Mouse (Mus musculus): Measurements from ENCODE around the gene Arl4a. TPM values are rescaled to one million over a fixed set of nuclear protein-coding genes. Genes with fewer than 3 reads are reported as not detected.

The Arl4a gene
- total and polyA plus RNA-seq, 2 experiments from 2014 or later = 67.4 to 129 TPM

DNA sequence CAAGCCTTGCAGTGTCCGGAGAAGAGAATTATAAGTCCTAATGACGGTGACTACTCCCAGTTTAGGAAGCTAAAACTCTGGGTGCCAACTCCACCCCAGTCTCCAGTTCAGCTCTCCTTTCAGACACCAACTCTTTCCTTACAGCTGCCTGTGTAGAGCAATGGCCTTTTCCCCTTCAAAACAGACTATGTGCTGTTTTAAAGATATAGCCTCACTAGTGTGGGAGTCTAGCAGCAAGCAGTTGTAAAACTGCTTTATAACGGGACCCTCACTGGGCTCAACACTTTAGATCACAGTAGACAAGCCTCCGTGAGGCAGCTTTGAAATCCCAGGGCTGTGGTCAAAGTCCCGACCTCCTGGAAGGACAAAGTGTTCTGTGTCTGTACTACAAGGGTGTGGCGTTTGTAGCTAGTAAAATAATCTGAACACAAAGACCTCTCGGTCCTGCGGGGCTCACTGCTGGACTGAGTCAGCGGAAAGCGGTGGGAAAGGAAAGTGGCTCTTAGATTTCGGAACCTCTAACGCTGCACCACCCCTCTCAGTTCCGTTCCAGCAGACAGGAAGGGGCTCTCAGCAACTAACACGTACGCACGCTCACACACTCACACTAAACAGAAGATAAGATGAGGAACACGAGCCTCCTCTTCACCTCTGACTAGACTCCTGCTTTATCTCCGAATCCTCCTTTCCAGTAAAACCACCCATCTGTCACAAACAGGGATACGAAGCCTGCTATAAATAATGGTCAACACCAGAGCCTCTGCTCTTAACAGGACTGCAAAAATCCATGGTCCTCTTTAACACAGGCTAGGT is 21.0 kb downstream of the Arl4a start:
- Histone ChIP-seq H3K27ac (ENCODE audit: low read depth, low read length) (peak overlapping the region; percentile 13), H3K4me2 (ENCODE audit: low read depth, low read length, poor library complexity, severe bottlenecking) (peak overlapping the region; percentile 42), H3K9ac (replicated peaks; ENCODE audit: low read length, poor library complexity, severe bottlenecking) (no peak overlapping the region), H3K4me1 (ENCODE audit: insufficient read depth, low read length) (no peaks in the 10 kb centered on the region), H3K36me3 (ENCODE audit: insufficient read depth, low read length) (no peaks in the 10 kb centered on the region), H3K9me3 (ENCODE audit: low read length) (no peaks in the 10 kb centered on the region), H3K27me3 (ENCODE audit: insufficient read depth, low read length) (no peaks in the 10 kb centered on the region), H3K4me3 (ENCODE audit: low read depth, low read length) (peak overlapping the region; percentile 14)
- TF ChIP-seq CTCF (IDR thresholded peaks at IDR 0.05) = no peak
- peak; percentile 71 for ATAC-seq (ENCODE audit: low FRiP score)
- WGBS = 33% methylated on average over 19 of the region's 19 CpGs
- DNase-seq (ENCODE audit: low spot score) = peak; percentile 48

DNA sequence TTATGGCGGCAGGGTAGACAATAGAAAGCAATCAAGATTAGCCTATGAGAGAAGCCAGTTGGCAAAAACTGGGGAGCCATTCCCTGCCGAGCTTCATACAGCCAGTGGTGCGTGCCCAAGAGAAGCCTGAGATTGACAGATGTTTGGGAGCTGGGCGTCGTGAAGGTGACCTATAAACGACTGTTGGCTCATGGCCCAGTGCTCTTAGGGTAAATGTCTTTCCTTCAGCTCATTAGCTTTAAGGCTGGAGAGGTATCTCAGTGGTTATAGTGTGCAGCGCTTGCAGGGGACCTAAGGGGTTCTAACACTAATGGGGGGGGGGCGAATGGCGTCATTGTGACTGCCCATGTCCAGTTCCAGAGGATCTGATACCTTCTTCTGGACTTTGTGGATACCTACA is 21.8 kb downstream of the Arl4a start:
- Histone ChIP-seq H3K9me3 (ENCODE audit: low read length) (no peaks in the 10 kb centered on the region), H3K36me3 (ENCODE audit: insufficient read depth, low read length) (no peaks in the 10 kb centered on the region), H3K9ac (replicated peaks; ENCODE audit: low read length, poor library complexity, severe bottlenecking) (no peak overlapping the region), H3K27me3 (ENCODE audit: insufficient read depth, low read length) (no peaks in the 10 kb centered on the region), H3K4me3 (ENCODE audit: low read depth, low read length) (no peak overlapping the region), H3K4me1 (ENCODE audit: insufficient read depth, low read length) (no peaks in the 10 kb centered on the region), H3K4me2 (ENCODE audit: low read depth, low read length, poor library complexity, severe bottlenecking) (no peak overlapping the region), H3K27ac (ENCODE audit: low read depth, low read length) (0 out of 2 replicates have a peak overlapping the region, but pooled peaks have one; percentile 13)
- TF ChIP-seq CTCF (IDR thresholded peaks at IDR 0.05) = no peak
- ATAC-seq (ENCODE audit: low FRiP score) (no peak), DNase-seq (ENCODE audit: low spot score) (no peak)
- WGBS = 60% methylated on average over 9 of the region's 9 CpGs

DNA sequence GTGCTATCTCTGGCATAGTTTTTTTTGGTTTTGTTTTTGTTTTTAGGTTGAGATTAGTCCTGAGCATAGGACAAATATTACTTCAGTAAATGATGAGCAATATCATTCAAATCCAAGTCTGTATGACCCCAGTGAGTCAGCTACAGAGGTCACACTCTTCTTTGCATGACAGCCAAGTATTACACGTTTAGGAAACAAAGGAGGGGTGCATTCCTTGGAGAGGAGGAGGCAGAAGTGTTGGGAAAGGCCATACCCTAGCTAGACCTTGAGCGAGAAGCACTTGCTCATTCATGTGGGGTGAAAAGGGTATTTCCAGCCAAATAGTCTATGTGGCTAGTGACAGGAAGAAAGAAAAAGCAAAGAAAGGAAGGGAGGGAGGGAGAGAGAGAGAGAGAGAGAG is 28.0 kb downstream of the Arl4a start:
- no peak for ATAC-seq (ENCODE audit: low FRiP score)

DNA sequence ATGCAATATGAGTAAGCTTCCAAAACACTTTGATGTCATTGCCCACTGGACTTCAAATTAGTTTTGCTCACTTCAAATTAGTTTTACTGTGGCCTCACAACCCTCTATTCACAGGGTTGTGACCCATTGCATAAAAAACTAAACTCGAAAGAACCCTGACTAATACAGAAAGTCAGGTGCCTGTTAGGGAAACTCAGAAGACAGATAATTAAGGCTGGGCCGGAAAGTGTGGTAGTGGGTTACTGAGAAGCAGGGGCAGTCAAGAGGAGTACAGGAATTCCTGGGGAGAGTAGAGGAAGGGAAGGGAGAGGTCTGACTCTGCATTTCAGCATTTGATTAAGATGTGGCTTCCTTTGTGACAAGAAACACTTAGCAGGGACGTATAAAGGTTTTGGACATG is 29.4 kb downstream of the Arl4a start:
- TF ChIP-seq CTCF (IDR thresholded peaks at IDR 0.05) = no peak
- no peak overlapping the region for H3K4me2 ChIP-seq (ENCODE audit: low read depth, low read length, poor library complexity, severe bottlenecking)
- H3K36me3 ChIP-seq (ENCODE audit: insufficient read depth, low read length) = no peaks in the 10 kb centered on the region
- 71% methylated on average over 3 of the region's 3 CpGs for WGBS
- no peaks in the 10 kb centered on the region for H3K4me1 ChIP-seq (ENCODE audit: insufficient read depth, low read length)
- H3K27me3 ChIP-seq (ENCODE audit: insufficient read depth, low read length) = no peaks in the 10 kb centered on the region
- H3K9me3 ChIP-seq (ENCODE audit: low read length) = no peaks in the 10 kb centered on the region
- ATAC-seq (ENCODE audit: low FRiP score) (no peak), DNase-seq (ENCODE audit: low spot score) (no peak)
- no peak overlapping the region for H3K9ac ChIP-seq (replicated peaks; ENCODE audit: low read length, poor library complexity, severe bottlenecking)
- no peak overlapping the region for H3K4me3 ChIP-seq (ENCODE audit: low read depth, low read length)
- no peak overlapping the region for H3K27ac ChIP-seq (ENCODE audit: low read depth, low read length)

More for the DNA sequence above, 28.0 kb downstream of the Arl4a start:
- Histone ChIP-seq H3K27me3 (ENCODE audit: insufficient read depth, low read length) (no peaks in the 10 kb centered on the region), H3K4me3 (ENCODE audit: low read depth, low read length) (no peak overlapping the region), H3K4me1 (ENCODE audit: insufficient read depth, low read length) (no peaks in the 10 kb centered on the region), H3K9ac (replicated peaks; ENCODE audit: low read length, poor library complexity, severe bottlenecking) (no peak overlapping the region), H3K36me3 (ENCODE audit: insufficient read depth, low read length) (no peaks in the 10 kb centered on the region), H3K4me2 (ENCODE audit: low read depth, low read length, poor library complexity, severe bottlenecking) (no peak overlapping the region), H3K27ac (ENCODE audit: low read depth, low read length) (no peak overlapping the region), H3K9me3 (ENCODE audit: low read length) (no peaks in the 10 kb centered on the region)
- TF ChIP-seq CTCF (IDR thresholded peaks at IDR 0.05) = no peak
- no peak for DNase-seq (ENCODE audit: low spot score)
- 57% methylated on average over 2 of the region's 2 CpGs for WGBS

DNA sequence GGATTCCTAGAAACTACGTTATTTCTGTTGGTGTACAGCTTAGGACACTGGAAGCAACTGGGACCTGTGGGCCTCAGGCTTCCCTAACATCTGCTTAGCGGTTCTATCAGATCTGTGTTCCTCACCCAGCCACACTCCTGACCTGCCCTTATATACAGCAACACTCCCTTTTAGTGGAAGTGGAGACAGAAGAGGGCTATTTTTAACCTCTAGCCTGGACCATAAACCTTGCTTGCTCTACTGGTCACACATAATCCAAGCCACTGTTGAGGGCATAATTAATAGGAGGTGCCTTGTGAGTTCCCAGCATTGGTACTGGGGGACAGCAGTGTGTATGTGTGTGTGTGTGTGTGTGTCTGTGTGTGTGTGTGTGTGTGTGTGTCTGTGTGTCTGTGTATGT is 33.1 kb downstream of the Arl4a start:
- no peaks in the 10 kb centered on the region for H3K9me3 ChIP-seq (ENCODE audit: low read length)
- ATAC-seq (ENCODE audit: low FRiP score) (no peak), DNase-seq (ENCODE audit: low spot score) (no peak)
- H3K4me2 ChIP-seq (ENCODE audit: low read depth, low read length, poor library complexity, severe bottlenecking) = no peak overlapping the region
- H3K4me1 ChIP-seq (ENCODE audit: insufficient read depth, low read length) = no peaks in the 10 kb centered on the region
- no peak for TF ChIP-seq CTCF (IDR thresholded peaks at IDR 0.05)
- no peak overlapping the region for H3K27ac ChIP-seq (ENCODE audit: low read depth, low read length)
- WGBS = 84% methylated on average over 2 of the region's 2 CpGs
- no peak overlapping the region for H3K9ac ChIP-seq (replicated peaks; ENCODE audit: low read length, poor library complexity, severe bottlenecking)
- H3K27me3 ChIP-seq (ENCODE audit: insufficient read depth, low read length) = no peaks in the 10 kb centered on the region
- no peak overlapping the region for H3K4me3 ChIP-seq (ENCODE audit: low read depth, low read length)
- no peaks in the 10 kb centered on the region for H3K36me3 ChIP-seq (ENCODE audit: insufficient read depth, low read length)

DNA sequence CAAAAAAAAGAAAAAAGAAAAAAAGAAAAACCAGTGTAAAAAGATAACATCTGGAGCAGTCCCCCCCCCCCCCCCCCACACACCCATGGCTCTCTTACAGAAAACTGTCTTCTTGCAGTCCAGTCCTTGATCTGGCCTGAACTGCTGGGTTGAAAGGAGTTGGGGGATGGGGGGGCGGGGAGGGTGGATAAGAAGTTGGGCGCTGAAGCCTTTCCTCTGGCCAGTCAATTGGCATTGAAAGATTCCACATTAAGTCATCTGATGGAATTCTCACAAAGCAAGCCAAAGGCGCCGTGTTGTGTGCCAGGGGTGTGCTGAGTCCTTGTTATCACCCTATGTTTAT is 39.0 kb downstream of the Arl4a start:
- no peaks in the 10 kb centered on the region for H3K27me3 ChIP-seq (ENCODE audit: insufficient read depth, low read length)
- H3K4me2 ChIP-seq (ENCODE audit: low read depth, low read length, poor library complexity, severe bottlenecking) = no peak overlapping the region
- no peak overlapping the region for H3K9ac ChIP-seq (replicated peaks; ENCODE audit: low read length, poor library complexity, severe bottlenecking)
- WGBS = 27% methylated on average over 4 of the region's 4 CpGs
- no peak for TF ChIP-seq CTCF (IDR thresholded peaks at IDR 0.05)
- no peak overlapping the region for H3K27ac ChIP-seq (ENCODE audit: low read depth, low read length)
- no peaks in the 10 kb centered on the region for H3K9me3 ChIP-seq (ENCODE audit: low read length)
- no peaks in the 10 kb centered on the region for H3K36me3 ChIP-seq (ENCODE audit: insufficient read depth, low read length)
- ATAC-seq (ENCODE audit: low FRiP score) (no peak), DNase-seq (ENCODE audit: low spot score) (no peak)
- H3K4me3 ChIP-seq (ENCODE audit: low read depth, low read length) = no peak overlapping the region
- H3K4me1 ChIP-seq (ENCODE audit: insufficient read depth, low read length) = no peaks in the 10 kb centered on the region

Data from midbrain, postnatal 0 days (tissue).